12 mouse cellular contexts compared by ENCODE assay signal in the genomic region with DNA sequence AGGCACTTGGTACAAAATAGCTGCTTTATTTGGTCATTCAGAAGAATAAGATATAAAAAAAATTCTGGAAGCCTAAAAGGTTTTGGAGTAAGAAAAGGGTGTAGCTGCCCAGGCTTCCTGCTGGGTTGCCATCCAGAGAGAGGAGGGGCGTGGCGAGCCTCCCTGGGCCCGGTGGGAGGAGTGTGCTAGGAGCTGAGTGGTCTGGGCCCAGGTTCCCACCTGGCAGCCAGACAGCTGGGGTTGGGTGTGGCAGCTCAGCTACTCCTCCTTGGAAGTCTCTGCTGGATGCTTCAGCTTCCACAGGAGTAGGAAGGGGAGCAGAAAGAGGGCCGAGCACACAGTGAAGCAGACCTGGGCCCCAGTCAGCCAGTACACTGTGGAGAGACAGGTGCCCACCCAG. TPM values are rescaled to one million over a fixed set of nuclear protein-coding genes. Genes with fewer than 3 reads are reported as not detected.
DNase-seq lines count a peak whose midpoint lies in the region; ATAC-seq lines count a peak whose summit lies in the region.
"Had no signal": no experiment of that assay in that cellular context is flagged by ENCODE, and none has a peak within 500 bp of the region (broad histone marks: within the 10 kb centered on the region; RNA-seq: fewer than 3 reads in every experiment).

No protein-coding gene starts in this region.

- H3K4me3 ChIP-seq in kidney, embryonic 14.5 days (ENCODE audit: low read length), result no peak overlapping the region
- H3K4me3 ChIP-seq in lung, embryonic 16.5 days (ENCODE audit: low read length), result no peak overlapping the region
- H3K4me3 ChIP-seq in midbrain, embryonic 13.5 days (replicated peaks), result no peak overlapping the region
- H3K4me3 ChIP-seq: forebrain, embryonic 12.5 days; neural tube, embryonic 13.5 days had no signal

- H3K27me3 ChIP-seq in kidney, embryonic 14.5 days (ENCODE audit: control insufficient read depth, insufficient read depth, low read length), result no peaks in the 10 kb centered on the region
- no peaks in the 10 kb centered on the region for H3K27me3 ChIP-seq in lung, embryonic 16.5 days (ENCODE audit: control insufficient read depth, insufficient read depth, low read depth, low read length)
- H3K27me3 ChIP-seq in midbrain, embryonic 13.5 days, result no peaks in the 10 kb centered on the region
- H3K27me3 ChIP-seq: forebrain, embryonic 12.5 days; neural tube, embryonic 13.5 days had no signal

- H3K27ac ChIP-seq in kidney, embryonic 14.5 days (ENCODE audit: low read depth, low read length), result no peak overlapping the region
- H3K27ac ChIP-seq in lung, embryonic 16.5 days (ENCODE audit: low read length), result no peak overlapping the region
- no peak overlapping the region for H3K27ac ChIP-seq in midbrain, embryonic 13.5 days
- H3K27ac ChIP-seq: forebrain, embryonic 12.5 days; neural tube, embryonic 13.5 days had no signal

- peak; percentile 15 for DNase-seq in kidney, postnatal 14 days
- DNase-seq in MN1 (ENCODE audit: low spot score), result peak; percentile 29
- peak; percentile 60 for DNase-seq in gastrocnemius, postnatal 14 days
- no peak for DNase-seq in T-cell, adult 2 months (ENCODE audit: low spot score)
- DNase-seq in ovary, adult 18-20 months (ENCODE audit: low spot score), result no peak
- DNase-seq: spleen, adult 18-20 months had no signal

- peaks cover 4% of the 10 kb centered on the region; the same call in 1 of the 2 replicates for H3K4me1 ChIP-seq in kidney, embryonic 14.5 days (ENCODE audit: control insufficient read depth, insufficient read depth, low read length)
- H3K4me1 ChIP-seq in lung, embryonic 16.5 days (replicated peaks; ENCODE audit: control insufficient read depth, insufficient read depth, low read length), result peaks cover 18% of the 10 kb centered on the region
- peaks cover 25% of the 10 kb centered on the region for H3K4me1 ChIP-seq in midbrain, embryonic 13.5 days (replicated peaks)

- no peak overlapping the region for H3K9ac ChIP-seq in kidney, embryonic 14.5 days (ENCODE audit: low read depth, low read length)
- H3K9ac ChIP-seq in lung, embryonic 16.5 days (ENCODE audit: low read length), result no peak overlapping the region
- no peak overlapping the region for H3K9ac ChIP-seq in midbrain, embryonic 13.5 days (replicated peaks)
- H3K9ac ChIP-seq: forebrain, embryonic 12.5 days; neural tube, embryonic 13.5 days had no signal

- no peak overlapping the region for H3K4me2 ChIP-seq in kidney, embryonic 14.5 days (replicated peaks; ENCODE audit: low read depth, low read length)
- H3K4me2 ChIP-seq in lung, embryonic 16.5 days (ENCODE audit: low read depth, low read length), result no peak overlapping the region
- no peak overlapping the region for H3K4me2 ChIP-seq in midbrain, embryonic 13.5 days (replicated peaks)
- H3K4me2 ChIP-seq: forebrain, embryonic 12.5 days; neural tube, embryonic 13.5 days had no signal

- no peaks in the 10 kb centered on the region for H3K9me3 ChIP-seq in kidney, embryonic 14.5 days (ENCODE audit: control insufficient read depth, low read length)
- H3K9me3 ChIP-seq in lung, embryonic 16.5 days (ENCODE audit: control insufficient read depth, low read length), result no peaks in the 10 kb centered on the region
- H3K9me3 ChIP-seq in midbrain, embryonic 13.5 days, result no peaks in the 10 kb centered on the region
- H3K9me3 ChIP-seq: forebrain, embryonic 12.5 days; G1E; neural tube, embryonic 13.5 days had no signal

- intact Hi-C loops in gastrocnemius, postnatal 14 days (cut with DNase I; ENCODE audit: low total_unique reads), result no loop called here

- WGBS in kidney, embryonic 14.5 days, result 81% methylated on average over 4 of the region's 4 CpGs
- WGBS in lung, embryonic 16.5 days, result 56% methylated on average over 4 of the region's 4 CpGs
- 81% methylated on average over 4 of the region's 4 CpGs for WGBS in midbrain, embryonic 13.5 days

- ATAC-seq in kidney, embryonic 14.5 days (ENCODE audit: low FRiP score, low TSS enrichment), result no peak
- 0 out of 2 replicates have a peak, but pooled peaks have one; percentile 5 for ATAC-seq in lung, embryonic 16.5 days (ENCODE audit: low read depth)
- no peak for ATAC-seq in midbrain, embryonic 13.5 days

- H3K36me3 ChIP-seq in kidney, embryonic 14.5 days (ENCODE audit: control insufficient read depth, insufficient read depth, low read length), result peaks cover 72% of the 10 kb centered on the region
- H3K36me3 ChIP-seq in lung, embryonic 16.5 days (ENCODE audit: control insufficient read depth, insufficient read depth, low read length), result peaks cover 31% of the 10 kb centered on the region
- peaks cover 80% of the 10 kb centered on the region for H3K36me3 ChIP-seq in midbrain, embryonic 13.5 days

RNA-seq across cellular contexts. Expression of a gene that starts 3.4 kb away (rescaled TPM):
- 111 and 125 TPM in 2 replicates for polyA plus RNA-seq in kidney, embryonic 14.5 days (2014; fragmentation: Nextera tagmentation; extraction: Ambion mirVana)
- 1 to 10 TPM; 6.9 to 9.2 TPM for total RNA-seq in gastrocnemius, postnatal 14 days (2021)
- 146 and 148 TPM in 2 replicates for polyA plus RNA-seq in lung, embryonic 16.5 days (2015; fragmentation: Nextera tagmentation; extraction: Ambion mirVana)
- 78.6 and 84.6 TPM in 2 replicates for polyA plus RNA-seq in midbrain, embryonic 13.5 days (2015; fragmentation: Nextera tagmentation; extraction: Ambion mirVana)

RNA-seq across cellular contexts. Expression of a gene that starts 26.3 kb away (rescaled TPM):
- polyA plus RNA-seq in kidney, embryonic 14.5 days (2014; fragmentation: Nextera tagmentation; extraction: Ambion mirVana), result 25.4 and 30.4 TPM in 2 replicates
- 10 to 100 TPM in 1 of 2 experiments, 1 to 10 TPM in 1; 8.0 to 11.3 TPM for total RNA-seq in gastrocnemius, postnatal 14 days (2021)
- 17.0 and 21.5 TPM in 2 replicates for polyA plus RNA-seq in lung, embryonic 16.5 days (2015; fragmentation: Nextera tagmentation; extraction: Ambion mirVana)
- 22.0 and 23.0 TPM in 2 replicates for polyA plus RNA-seq in midbrain, embryonic 13.5 days (2015; fragmentation: Nextera tagmentation; extraction: Ambion mirVana)

RNA-seq across cellular contexts. Expression of a gene that starts 26.5 kb away (rescaled TPM):
- polyA plus RNA-seq in kidney, embryonic 14.5 days (2014; fragmentation: Nextera tagmentation; extraction: Ambion mirVana), result 2.5 TPM in 2 replicates
- under 1 TPM; 0.64 to 0.96 TPM for total RNA-seq in gastrocnemius, postnatal 14 days (2021)
- polyA plus RNA-seq in lung, embryonic 16.5 days (2015; fragmentation: Nextera tagmentation; extraction: Ambion mirVana), result 2.7 and 3.1 TPM in 2 replicates
- polyA plus RNA-seq in midbrain, embryonic 13.5 days (2015; fragmentation: Nextera tagmentation; extraction: Ambion mirVana), result 1.9 and 2.5 TPM in 2 replicates

Comparison
In these comparisons a context has a peak if more than half of its experiments do, and no peak if none do; other contexts are left out.
1. DNase-seq: peak in kidney, postnatal 14 days (single experiment), MN1 (single experiment) and gastrocnemius, postnatal 14 days (single experiment); none in T-cell, adult 2 months (single experiment) and ovary, adult 18-20 months (single experiment).